In genomic region chr1:132190621-132191092, GRCm38 (mm10) we compare ENCODE assay signal across 9 mouse cellular contexts. TPM values are rescaled to one million over a fixed set of nuclear protein-coding genes. Genes with fewer than 3 reads are reported as not detected.
A peak's percentile ranks its signal among the peaks of the same experiment; 100 is the strongest.
DNase-seq lines count a peak whose midpoint lies in the region; ATAC-seq lines count a peak whose summit lies in the region.
"Had no signal": no experiment of that assay in that cellular context is flagged by ENCODE, and none has a peak within 500 bp of the region (broad histone marks: within the 10 kb centered on the region; RNA-seq: fewer than 3 reads in every experiment).

No protein-coding gene starts in this region.

- H3K4me3 ChIP-seq in heart, embryonic 15.5 days, result peak overlapping the region; percentile 55
- H3K4me3 ChIP-seq in embryonic facial prominence, embryonic 14.5 days (ENCODE audit: low read depth, low read length), result peak overlapping the region; percentile 62
- peak overlapping the region; percentile 63 for H3K4me3 ChIP-seq in limb, embryonic 12.5 days (replicated peaks)

- peaks cover 31% of the 10 kb centered on the region for H3K4me1 ChIP-seq in heart, embryonic 15.5 days (replicated peaks)
- H3K4me1 ChIP-seq in embryonic facial prominence, embryonic 14.5 days (ENCODE audit: control insufficient read depth, insufficient read depth, low read length), result peaks cover 18% of the 10 kb centered on the region
- peaks cover 42% of the 10 kb centered on the region for H3K4me1 ChIP-seq in limb, embryonic 12.5 days (replicated peaks)

- WGBS in heart, embryonic 15.5 days, result under 1% methylated on average over 62 of the region's 62 CpGs
- WGBS in embryonic facial prominence, embryonic 14.5 days, result 1% methylated on average over 17 of the region's 62 CpGs
- WGBS in limb, embryonic 12.5 days, result under 1% methylated on average over 62 of the region's 62 CpGs

- no peaks in the 10 kb centered on the region for H3K9me3 ChIP-seq in heart, embryonic 15.5 days (replicated peaks)
- H3K9me3 ChIP-seq in embryonic facial prominence, embryonic 14.5 days (ENCODE audit: control insufficient read depth, low read length), result no peaks in the 10 kb centered on the region
- no peaks in the 10 kb centered on the region for H3K9me3 ChIP-seq in limb, embryonic 12.5 days

- H3K4me2 ChIP-seq in heart, embryonic 15.5 days, result peak overlapping the region; percentile 90
- H3K4me2 ChIP-seq in embryonic facial prominence, embryonic 14.5 days (ENCODE audit: low read depth, low read length), result peak overlapping the region; percentile 96
- peak overlapping the region; percentile 94 for H3K4me2 ChIP-seq in limb, embryonic 12.5 days

- H3K36me3 ChIP-seq in heart, embryonic 15.5 days, result no peaks in the 10 kb centered on the region
- H3K36me3 ChIP-seq in embryonic facial prominence, embryonic 14.5 days (ENCODE audit: control insufficient read depth, insufficient read depth, low read length), result no peaks in the 10 kb centered on the region
- no peaks in the 10 kb centered on the region for H3K36me3 ChIP-seq in limb, embryonic 12.5 days

- ATAC-seq in heart, embryonic 15.5 days (replicated peaks; ENCODE audit: insufficient number of reproducible peaks, insufficient read depth, low FRiP score, low read depth), result no peak
- no peak for ATAC-seq in embryonic facial prominence, embryonic 14.5 days (ENCODE audit: low read depth)
- ATAC-seq in limb, embryonic 12.5 days (ENCODE audit: insufficient number of reproducible peaks, insufficient read depth, low FRiP score, low TSS enrichment, low read depth), result 0 out of 2 replicates have a peak, but pooled peaks have one; percentile 23

- no peak for DNase-seq in heart, adult 9 months (ENCODE audit: low spot score in 2 of 2)
- peak; percentile 44 for DNase-seq in ES-CJ7 (ENCODE audit: low read depth, low spot score)
- DNase-seq in embryonic facial prominence, embryonic 14.5 days (ENCODE audit: low spot score), result peak; percentile 34
- DNase-seq in retina, postnatal 1 day, result peak; percentile 74
- DNase-seq in urinary bladder, postnatal 14 days (ENCODE audit: low spot score), result no peak
- DNase-seq in thymus, postnatal 0 days (ENCODE audit: low spot score), result no peak

- H3K9ac ChIP-seq in heart, embryonic 15.5 days, result peak overlapping the region; percentile 6
- peak overlapping the region; percentile 67 for H3K9ac ChIP-seq in embryonic facial prominence, embryonic 14.5 days (ENCODE audit: low read depth, low read length)
- peak overlapping the region; percentile 67 for H3K9ac ChIP-seq in limb, embryonic 12.5 days (replicated peaks)

- H3K27ac ChIP-seq in heart, embryonic 15.5 days, result no peak overlapping the region
- no peak overlapping the region; the same call in 1 of the 2 replicates for H3K27ac ChIP-seq in embryonic facial prominence, embryonic 14.5 days (replicated peaks; ENCODE audit: low read depth, low read length)
- H3K27ac ChIP-seq in limb, embryonic 12.5 days, result 0 out of 2 replicates have a peak overlapping the region, but pooled peaks have one; percentile 35

- peaks cover 94% of the 10 kb centered on the region for H3K27me3 ChIP-seq in heart, embryonic 15.5 days
- H3K27me3 ChIP-seq in embryonic facial prominence, embryonic 14.5 days (replicated peaks; ENCODE audit: control insufficient read depth, insufficient read depth, low read length), result peaks cover 69% of the 10 kb centered on the region
- H3K27me3 ChIP-seq in limb, embryonic 12.5 days, result peaks cover 82% of the 10 kb centered on the region

RNA-seq across cellular contexts. Expression of gene Lemd1, which starts 0.6 kb away (rescaled TPM):
- polyA plus RNA-seq in heart, embryonic 15.5 days (2015; fragmentation: Nextera tagmentation; extraction: Ambion mirVana), result not detected in 2 replicates
- polyA plus RNA-seq in embryonic facial prominence, embryonic 14.5 days (2014; fragmentation: Nextera tagmentation; extraction: Ambion mirVana), result 0.46 and 2.0 TPM in 2 replicates
- 0.83 and 1.2 TPM in 2 replicates for polyA plus RNA-seq in limb, embryonic 12.5 days (2016; fragmentation: Nextera tagmentation; extraction: Ambion mirVana)
- 0.23 TPM in 1 of 2 replicates, not detected in the other for polyA plus RNA-seq in thymus, postnatal 0 days (2015; fragmentation: Nextera tagmentation; extraction: Ambion mirVana)

RNA-seq across cellular contexts. Expression of gene AC124108.1, which starts 0.6 kb away (rescaled TPM):
- 0.04 TPM in 1 of 2 replicates, not detected in the other for polyA plus RNA-seq in heart, embryonic 15.5 days (2015; fragmentation: Nextera tagmentation; extraction: Ambion mirVana)
- 0.34 and 0.71 TPM in 2 replicates for polyA plus RNA-seq in embryonic facial prominence, embryonic 14.5 days (2014; fragmentation: Nextera tagmentation; extraction: Ambion mirVana)
- 0.20 and 0.45 TPM in 2 replicates for polyA plus RNA-seq in limb, embryonic 12.5 days (2016; fragmentation: Nextera tagmentation; extraction: Ambion mirVana)
- polyA plus RNA-seq in thymus, postnatal 0 days (2015; fragmentation: Nextera tagmentation; extraction: Ambion mirVana), result not detected in 2 replicates
- polyA plus RNA-seq: large intestine, adult 2 months had no signal

RNA-seq across cellular contexts. Expression of gene Gm10188, which starts 38.9 kb away (rescaled TPM):
- not detected in 2 replicates for polyA plus RNA-seq in heart, embryonic 15.5 days (2015; fragmentation: Nextera tagmentation; extraction: Ambion mirVana)
- not detected in 2 replicates for polyA plus RNA-seq in embryonic facial prominence, embryonic 14.5 days (2014; fragmentation: Nextera tagmentation; extraction: Ambion mirVana)
- polyA plus RNA-seq in limb, embryonic 12.5 days (2016; fragmentation: Nextera tagmentation; extraction: Ambion mirVana), result not detected in 2 replicates
- not detected in 2 replicates for polyA plus RNA-seq in thymus, postnatal 0 days (2015; fragmentation: Nextera tagmentation; extraction: Ambion mirVana)
- polyA plus RNA-seq: large intestine, adult 2 months had no signal

RNA-seq across cellular contexts. Expression of gene Cdk18, which starts 51.2 kb away (rescaled TPM):
- 1.8 and 2.6 TPM in 2 replicates for polyA plus RNA-seq in heart, embryonic 15.5 days (2015; fragmentation: Nextera tagmentation; extraction: Ambion mirVana)
- 2.2 and 2.5 TPM in 2 replicates for polyA plus RNA-seq in embryonic facial prominence, embryonic 14.5 days (2014; fragmentation: Nextera tagmentation; extraction: Ambion mirVana)
- polyA plus RNA-seq in limb, embryonic 12.5 days (2016; fragmentation: Nextera tagmentation; extraction: Ambion mirVana), result 3.6 TPM in 2 replicates
- 1.7 and 1.9 TPM in 2 replicates for polyA plus RNA-seq in thymus, postnatal 0 days (2015; fragmentation: Nextera tagmentation; extraction: Ambion mirVana)

Comparison
In these comparisons a context has a peak if more than half of its experiments do, and no peak if none do; other contexts are left out.
1. H3K9ac ChIP-seq: peak in every context shown above with its lines; median percentile 67 in embryonic facial prominence, embryonic 14.5 days; 67 in limb, embryonic 12.5 days; 6 in heart, embryonic 15.5 days.
2. DNase-seq: peak in ES-CJ7 (single experiment), embryonic facial prominence, embryonic 14.5 days (single experiment) and retina, postnatal 1 day (single experiment); none in heart, adult 9 months (0 of 2), urinary bladder, postnatal 14 days (single experiment) and thymus, postnatal 0 days (single experiment).
3. Peak in every context shown above with its lines, with median percentiles within 50 percentile points of each other: H3K4me2 ChIP-seq and H3K4me3 ChIP-seq.